Mouse (Mus musculus) midbrain, embryonic 14.5 days (tissue): ENCODE results near the gene Mms19. TPM values are rescaled to one million over a fixed set of nuclear protein-coding genes. Genes with fewer than 3 reads are reported as not detected.

Experiments
- ATAC-seq: fragments of 200-750 bp; cut with Nextera tagmentation; 2 replicates; pipeline ENCODE4 v1.8.0; 2017; ENCODE audit warnings: moderate number of reproducible peaks, moderate library complexity; ENCODE audit not compliant: low FRiP score, low TSS enrichment
- DNase-seq: peaks from one replicate; pipeline ENCODE4 v3.0.0-alpha.2; 2015
- H3K27ac ChIP-seq: fragments of 300-500 bp; sonication (generic); replicated peaks from 2 replicates; pipeline ENCODE4 v1.5.1; 2014; ENCODE audit warnings: mild to moderate bottlenecking, low read depth, low read length, moderate library complexity
- H3K27me3 ChIP-seq: fragments of 300-500 bp; sonication (generic); 2 replicates; pipeline ENCODE4 v1.6.1; 2014; ENCODE audit warnings: low read length, control low read depth, mixed read lengths; ENCODE audit not compliant: control insufficient read depth, insufficient read depth
- H3K36me3 ChIP-seq: fragments of 300-500 bp; sonication (generic); 2 replicates; pipeline ENCODE4 v1.6.1; 2014; ENCODE audit warnings: low read length, control low read depth; ENCODE audit not compliant: control insufficient read depth, insufficient read depth
- H3K4me1 ChIP-seq: fragments of 300-500 bp; sonication (generic); 2 replicates; pipeline ENCODE4 v1.6.1; 2014; ENCODE audit warnings: mild to moderate bottlenecking, antibody characterized with exemption, low read length, control low read depth; ENCODE audit not compliant: control insufficient read depth, insufficient read depth
- H3K4me2 ChIP-seq: fragments of 300-500 bp; sonication (generic); 2 replicates; pipeline ENCODE4 v1.6.1; 2014; ENCODE audit warnings: mild to moderate bottlenecking, low read length, moderate library complexity
- H3K4me3 ChIP-seq: fragments of 300-500 bp; sonication (generic); replicated peaks from 2 replicates; pipeline ENCODE4 v1.5.1; 2014; ENCODE audit warnings: low read depth, low read length
- H3K9ac ChIP-seq: fragments of 300-500 bp; sonication (generic); replicated peaks from 2 replicates; pipeline ENCODE4 v1.6.1; 2014; ENCODE audit warnings: mild to moderate bottlenecking, low read length, moderate library complexity
- H3K9me3 ChIP-seq: fragments of 300-500 bp; sonication (generic); 2 replicates; pipeline ENCODE4 v1.6.1; 2016; ENCODE audit warnings: low read length, control low read depth, mixed read lengths; ENCODE audit not compliant: control insufficient read depth
- WGBS: fragments of 180-500 bp; shearing (Covaris S2); extraction: QIAGEN DNeasy Blood & Tissue Kit; methylation state at CpG from one replicate; pipeline ENCODE4 v1.1.7; 2014; 5-methylcytosine and 5-hydroxymethylcytosine counted together
- polyA plus RNA-seq: library from polyadenylated mRNA; unstranded; fragments of >200 nt; fragmentation: Nextera tagmentation; extraction: Ambion mirVana; gene quantifications from 2 replicates; pipeline ENCODE4 v1.2.1, GENCODE M21; 2014

Mms19 gene
- polyA plus RNA-seq, 1 experiment from 2014 or later = 30.4 TPM

DNA sequence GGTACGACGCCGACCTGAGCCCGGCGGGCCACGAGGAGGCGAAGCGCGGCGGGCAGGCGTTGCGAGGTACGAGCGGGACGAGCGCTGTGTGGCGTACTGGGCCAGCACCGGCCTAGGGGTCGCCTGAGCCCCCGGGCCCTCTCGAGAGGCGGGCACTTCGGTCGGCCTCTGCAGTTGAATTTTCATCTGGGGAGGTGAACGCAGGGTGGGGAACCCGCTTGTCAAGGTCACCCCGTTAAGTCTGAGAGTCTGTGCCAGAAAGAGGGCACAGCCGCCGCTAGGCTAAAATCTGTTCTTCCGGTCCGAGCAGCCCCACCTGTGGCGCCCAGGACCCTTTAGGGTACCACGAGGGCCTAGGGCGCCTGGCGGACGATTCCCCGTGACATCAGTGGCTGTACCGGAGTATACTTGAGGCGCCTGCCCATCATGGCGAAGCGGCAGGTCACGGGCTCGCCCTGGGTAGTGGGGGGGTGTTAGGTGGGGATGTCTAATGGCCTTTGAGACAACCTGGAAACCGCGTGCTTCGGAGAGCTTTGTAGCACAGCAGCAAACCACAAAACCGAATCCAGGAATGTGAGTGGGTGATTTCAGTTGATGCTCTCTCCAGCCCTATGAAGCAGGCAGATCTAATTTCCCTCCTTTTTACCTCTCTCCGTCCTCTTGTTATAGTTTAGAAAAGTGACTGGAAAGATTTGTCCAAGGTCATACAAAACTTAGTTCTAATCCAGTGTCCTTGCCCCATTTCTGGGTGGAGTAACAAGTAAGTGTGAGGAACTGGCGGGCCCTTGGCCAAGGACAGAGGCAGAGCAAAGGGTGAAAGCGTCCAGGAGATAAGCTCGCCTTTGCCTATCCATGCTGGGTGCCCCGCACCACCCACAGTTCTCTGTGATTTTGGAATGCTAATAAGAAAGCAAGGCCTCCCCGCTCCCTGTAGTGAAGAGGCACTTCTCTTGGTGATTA, 68.6 kb downstream of the Mms19 start:
- under 1% methylated on average over 43 of the region's 53 CpGs for WGBS
- peak; percentile 43 for DNase-seq
- Histone ChIP-seq H3K27me3 (no peaks in the 10 kb centered on the region), H3K4me1 (peaks cover 16% of the 10 kb centered on the region), H3K27ac (peak overlapping the region; percentile 80), H3K9ac (peak overlapping the region; percentile 83), H3K4me2 (peak overlapping the region; percentile 85), H3K36me3 (peaks cover 24% of the 10 kb centered on the region), H3K4me3 (peak overlapping the region; percentile 94), H3K9me3 (no peaks in the 10 kb centered on the region)
- ATAC-seq = peak; percentile 82

GRCm38 (mm10) chr19:41911178-41912073, 69.5 kb downstream of the Mms19 start, which contains the start of gene Pgam1:
Gene Pgam1 (plus strand): TSS chr19:41911923.
- H3K36me3 ChIP-seq = peaks cover 15% of the 10 kb centered on the region
- no peaks in the 10 kb centered on the region for H3K9me3 ChIP-seq
- 6% methylated on average over 54 of the region's 54 CpGs for WGBS
- peaks cover 16% of the 10 kb centered on the region for H3K4me1 ChIP-seq
- no peaks in the 10 kb centered on the region for H3K27me3 ChIP-seq
- peak within 1 kb of the TSS; percentile 85 for H3K4me2 ChIP-seq
- DNase-seq = peak; percentile 100
- H3K9ac ChIP-seq = peak within 1 kb of the TSS; percentile 83
- ATAC-seq = peak; percentile 94
- peak within 1 kb of the TSS; percentile 94 for H3K4me3 ChIP-seq
- H3K27ac ChIP-seq = peak within 1 kb of the TSS; percentile 82

- no peak overlapping the region for H3K4me3 ChIP-seq
- DNase-seq (no peak), ATAC-seq (no peak)
- H3K27ac ChIP-seq = no peak overlapping the region
- no peaks in the 10 kb centered on the region for H3K27me3 ChIP-seq
- no peak overlapping the region for H3K9ac ChIP-seq
- H3K9me3 ChIP-seq = no peaks in the 10 kb centered on the region
- H3K4me1 ChIP-seq = peaks cover 16% of the 10 kb centered on the region
- WGBS = 83% methylated on average over 2 of the region's 2 CpGs
- H3K36me3 ChIP-seq = peaks cover 6% of the 10 kb centered on the region; the same call in 1 of the 2 replicates
- no peak overlapping the region for H3K4me2 ChIP-seq
Measured at GRCm38 (mm10) chr19:41910396-41910795, 70.6 kb downstream of the Mms19 start.

GRCm38 (mm10) chr19:41908736-41909135, 72.2 kb downstream of the Mms19 start:
- no peak overlapping the region for H3K4me2 ChIP-seq
- ATAC-seq (no peak), DNase-seq (no peak)
- no peaks in the 10 kb centered on the region for H3K27me3 ChIP-seq
- H3K4me1 ChIP-seq = peaks cover 12% of the 10 kb centered on the region
- H3K9ac ChIP-seq = no peak overlapping the region
- no peak overlapping the region for H3K4me3 ChIP-seq
- 89% methylated on average over 3 of the region's 3 CpGs for WGBS
- H3K27ac ChIP-seq = no peak overlapping the region
- no peaks in the 10 kb centered on the region for H3K9me3 ChIP-seq
- no peaks in the 10 kb centered on the region for H3K36me3 ChIP-seq

- H3K4me3 ChIP-seq = no peak overlapping the region
- no peaks in the 10 kb centered on the region for H3K27me3 ChIP-seq
- no peaks in the 10 kb centered on the region for H3K4me1 ChIP-seq
- no peaks in the 10 kb centered on the region for H3K36me3 ChIP-seq
- no peak overlapping the region for H3K4me2 ChIP-seq
- ATAC-seq (no peak), DNase-seq (no peak)
- no peak overlapping the region for H3K9ac ChIP-seq
- H3K27ac ChIP-seq = no peak overlapping the region
- WGBS = 55% methylated on average over 8 of the region's 8 CpGs
- H3K9me3 ChIP-seq = no peaks in the 10 kb centered on the region
Measured at GRCm38 (mm10) chr19:41907079-41907760, 73.7 kb downstream of the Mms19 start.

GRCm38 (mm10) chr19:41906311-41907078, 74.5 kb downstream of the Mms19 start:
- no peak for DNase-seq
- Histone ChIP-seq H3K9ac (no peak overlapping the region), H3K36me3 (no peaks in the 10 kb centered on the region), H3K4me2 (no peak overlapping the region), H3K4me1 (no peaks in the 10 kb centered on the region), H3K27me3 (no peaks in the 10 kb centered on the region), H3K9me3 (no peaks in the 10 kb centered on the region), H3K4me3 (no peak overlapping the region), H3K27ac (no peak overlapping the region)
- WGBS = 70% methylated on average over 6 of the region's 6 CpGs
- ATAC-seq = no peak

DNA sequence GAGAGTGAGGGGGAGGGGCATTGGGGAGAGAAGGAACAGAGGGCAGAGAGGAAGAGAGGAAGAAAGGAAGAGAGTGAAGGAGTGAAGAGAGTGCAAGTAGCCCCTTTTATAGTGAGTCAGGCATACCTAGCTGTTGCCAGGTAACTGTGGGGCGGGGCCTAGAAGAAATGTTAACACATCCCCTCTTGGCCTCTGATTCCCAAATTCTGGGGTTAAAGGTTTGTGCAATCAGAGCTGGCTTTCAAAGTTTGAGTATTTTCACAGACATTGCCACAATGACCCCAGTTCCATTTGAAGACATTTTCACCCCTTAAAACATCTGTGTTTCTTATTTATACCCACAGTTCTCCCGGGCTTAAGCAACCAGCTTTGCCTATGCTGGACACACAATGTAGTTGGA, 75.7 kb downstream of the Mms19 start:
- Histone ChIP-seq H3K4me3 (no peak overlapping the region), H3K9me3 (no peaks in the 10 kb centered on the region), H3K9ac (no peak overlapping the region), H3K27ac (no peak overlapping the region), H3K4me2 (no peak overlapping the region), H3K4me1 (no peaks in the 10 kb centered on the region), H3K27me3 (no peaks in the 10 kb centered on the region), H3K36me3 (no peaks in the 10 kb centered on the region)
- WGBS = 95% methylated on average over 2 of the region's 2 CpGs
- DNase-seq (no peak), ATAC-seq (no peak)
